Mouse (Mus musculus): ENCODE data around the gene Siah1a.

DNA sequence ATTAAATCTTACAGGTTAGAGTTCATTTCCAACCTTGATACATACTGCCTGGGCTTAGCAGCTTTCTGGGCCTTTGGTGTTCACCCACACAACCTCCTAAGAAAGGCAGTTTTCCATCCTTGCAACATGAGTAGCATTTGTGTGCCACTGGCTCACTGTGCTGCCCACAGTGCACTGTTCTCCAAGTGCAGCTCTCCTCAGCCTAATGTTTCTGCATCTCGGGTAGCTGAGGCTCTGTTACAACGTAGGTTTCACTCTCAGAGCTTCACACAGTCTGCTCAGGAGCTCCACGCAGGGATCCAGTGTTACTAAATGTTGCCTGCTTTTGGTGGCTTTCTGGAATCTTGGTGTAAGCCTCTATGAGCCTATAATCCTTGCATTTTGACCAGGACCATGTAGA lies 40.4 kb downstream of the Siah1a start:
- TF ChIP-seq CTCF (IDR thresholded peaks at IDR 0.05; ENCODE audit: insufficient read depth, low read depth, low read length) (no peak), POLR2A (IDR thresholded peaks at IDR 0.05; ENCODE audit: insufficient read depth, low read depth, low read length) (no peak)
